Mouse (Mus musculus) lung, postnatal 4 days (tissue): ENCODE measurements around the gene Rassf3.
A peak's percentile ranks its signal among the peaks of the same experiment; 100 is the strongest.

ENCODE experiments used
- DNase-seq, 2 experiments: peaks; one replicate each; pipeline ENCODE4 v3.0.0; 2021

Rassf3 gene

GRCm38 (mm10) chr10:121394789-121395325, 81.3 kb downstream of the Rassf3 start:
- DNase-seq: no peak

GRCm38 (mm10) chr10:121394270-121394669, 81.9 kb downstream of the Rassf3 start:
- DNase-seq: no peak

- DNase-seq: no peak
These were observed 84.2 kb downstream of the Rassf3 start for GRCm38 (mm10) chr10:121391901-121392300.

GRCm38 (mm10) chr10:121390602-121391001, 85.5 kb downstream of the Rassf3 start:
- DNase-seq: no peak

GRCm38 (mm10) chr10:121386347-121386746, 89.8 kb downstream of the Rassf3 start:
- DNase-seq: no peak

GRCm38 (mm10) chr10:121385695-121386094, 90.5 kb downstream of the Rassf3 start:
- DNase-seq: no peak

GRCm38 (mm10) chr10:121384710-121385109, 91.4 kb downstream of the Rassf3 start:
- no peak for DNase-seq

GRCm38 (mm10) chr10:121381280-121381679, 94.9 kb downstream of the Rassf3 start:
- DNase-seq: no peak

GRCm38 (mm10) chr10:121379387-121379786, 96.8 kb downstream of the Rassf3 start:
- DNase-seq: peak in 1 of 2 experiments; percentile 14

- no peak for DNase-seq
These were observed 99.4 kb downstream of the Rassf3 start for GRCm38 (mm10) chr10:121376530-121377271.

- no peak for DNase-seq
These were observed 100.3 kb downstream of the Rassf3 start for GRCm38 (mm10) chr10:121375649-121376493.

GRCm38 (mm10) chr10:121374693-121375620, 101.2 kb downstream of the Rassf3 start:
- DNase-seq: peak in 1 of 2 experiments; percentile 25

- no peak for DNase-seq
These were observed 102.1 kb downstream of the Rassf3 start for GRCm38 (mm10) chr10:121374013-121374412.

GRCm38 (mm10) chr10:121370777-121371176, 105.4 kb downstream of the Rassf3 start:
- DNase-seq: no peak

- DNase-seq: peak; percentile 33 to 59
These were observed 107.2 kb downstream of the Rassf3 start for GRCm38 (mm10) chr10:121368783-121369465.

GRCm38 (mm10) chr10:121367780-121368179, 108.4 kb downstream of the Rassf3 start:
- no peak for DNase-seq

GRCm38 (mm10) chr10:121367271-121367670, 108.9 kb downstream of the Rassf3 start:
- no peak for DNase-seq

GRCm38 (mm10) chr10:121365781-121366272, 110.3 kb downstream of the Rassf3 start:
- peak in 1 of 2 experiments; percentile 50 for DNase-seq

- DNase-seq: peak; percentile 91 to 92
These were observed 111.2 kb downstream of the Rassf3 start, which contains the start of gene Gns for GRCm38 (mm10) chr10:121364801-121365564. TSS of gene Gns (plus strand) at chr10:121365090.

GRCm38 (mm10) chr10:121364306-121364705, 111.8 kb downstream of the Rassf3 start:
- no peak for DNase-seq

- DNase-seq: no peak
These were observed 112.9 kb downstream of the Rassf3 start for GRCm38 (mm10) chr10:121363201-121363600.
